ENCODE assay signal across 27 mouse cellular contexts in genomic region chr7:73523183-73523582, GRCm38 (mm10). TPM values are rescaled to one million over a fixed set of nuclear protein-coding genes. Genes with fewer than 3 reads are reported as not detected.
DNase-seq lines count a peak whose midpoint lies in the region; ATAC-seq and TF ChIP-seq lines count a peak whose summit lies in the region.
"Had no signal": no experiment of that assay in that cellular context is flagged by ENCODE, and none has a peak within 500 bp of the region (broad histone marks: within the 10 kb centered on the region; RNA-seq: fewer than 3 reads in every experiment).

No protein-coding gene starts in this region.

- no peak for DNase-seq in gastrocnemius, adult 2 months
- no peak for DNase-seq in gastrocnemius, postnatal 4 days (ENCODE audit: low spot score in 2 of 2)
- peak; percentile 36 for DNase-seq in thymus, adult 2 months
- no peak for DNase-seq in thymus, postnatal 10 days (ENCODE audit: low spot score in 2 of 2)
- DNase-seq in left cerebral cortex, postnatal 25 days (ENCODE audit: low spot score in 2 of 2): no peak
- DNase-seq: adrenal gland, postnatal 10 days; cerebellum, adult 11 months; cerebellum, adult 9-10 months; embryo, embryonic 11 days; gastrocnemius, postnatal 14 days; heart, adult 11 months; heart, postnatal 4 days; kidney, adult 2 months; left cerebral cortex, postnatal 4 days; liver, postnatal 0 days; right cerebral cortex, postnatal 4 days had no signal

- peaks cover 19% of the 10 kb centered on the region for H3K36me3 ChIP-seq in thymus, adult 2 months (ENCODE audit: control insufficient read depth, insufficient read depth, low read length)

- intact Hi-C loops in gastrocnemius, adult 2 months (cut with DNase I): loop anchor here (1.0 kb wide), 1 partner anchor 96 kb away; no protein-coding TSS in a partner anchor
- intact Hi-C loops in left cerebral cortex, postnatal 25 days (cut with DNase I): no loop called here

- H3K4me3 ChIP-seq in gastrocnemius, adult 2 months: no peak overlapping the region
- no peak overlapping the region for H3K4me3 ChIP-seq in thymus, adult 2 months (ENCODE audit: control insufficient read depth, insufficient read depth, low read length)
- H3K4me3 ChIP-seq: embryonic facial prominence, embryonic 12.5 days; hindbrain, embryonic 15.5 days; intestine, embryonic 15.5 days; liver, embryonic 12.5 days; neural tube, embryonic 12.5 days had no signal

- H3K27me3 ChIP-seq in thymus, adult 2 months (ENCODE audit: control insufficient read depth, insufficient read depth, low read length): no peaks in the 10 kb centered on the region
- H3K27me3 ChIP-seq: CH12.LX; embryonic facial prominence, embryonic 12.5 days; hindbrain, embryonic 15.5 days; intestine, embryonic 15.5 days; liver, embryonic 12.5 days; neural tube, embryonic 12.5 days had no signal

- peak; percentile 68 for ATAC-seq in CD4-positive, CD25-positive, alpha-beta regulatory T cell, adult 4 months
- peak; percentile 54 for ATAC-seq in inflammation-experienced regulatory T-cells, adult 6 months
- ATAC-seq in megakaryocyte-erythroid progenitor cell, adult 5-6 weeks (replicated peaks; ENCODE audit: low FRiP score, low TSS enrichment, poor library complexity, severe bottlenecking): no peak
- ATAC-seq: liver, embryonic 12.5 days; liver, postnatal 0 days; midbrain, embryonic 16.5 days had no signal

- H3K4me1 ChIP-seq in thymus, adult 2 months (replicated peaks; ENCODE audit: control insufficient read depth, insufficient read depth, low read length): peaks cover 5% of the 10 kb centered on the region

- WGBS in thymus, adult 2 months: 21% methylated on average over 6 of the region's 6 CpGs

- H3K27ac ChIP-seq in gastrocnemius, adult 2 months: peak overlapping the region; percentile 87
- H3K27ac ChIP-seq in thymus, adult 2 months (ENCODE audit: control insufficient read depth, insufficient read depth, low read length): no peak overlapping the region
- H3K27ac ChIP-seq: intestine, embryonic 15.5 days; kidney, postnatal 0 days; neural tube, embryonic 12.5 days had no signal

- TF ChIP-seq POLR2A in thymus, adult 2 months (IDR thresholded peaks at IDR 0.05; ENCODE audit: control insufficient read depth, extremely low read depth, insufficient read depth, low read length, poor library complexity): no peak

- TF ChIP-seq CTCF in gastrocnemius, adult 2 months (IDR thresholded peaks at IDR 0.05): no peak
- TF ChIP-seq CTCF in thymus, adult 2 months (IDR thresholded peaks at IDR 0.05; ENCODE audit: borderline replicate concordance, control insufficient read depth, extremely low read depth, insufficient read depth, low read length, poor library complexity): no peak

RNA-seq across cellular contexts. Expression of gene Chd2, which starts 18.4 kb away (rescaled TPM):
- total RNA-seq in gastrocnemius, adult 2 months (2021): 10 to 100 TPM; 40.7 to 48.4 TPM
- total RNA-seq in gastrocnemius, postnatal 4 days (2021): 10 to 100 TPM; 54.1 to 72.1 TPM
- 84.9 and 88.1 TPM in 2 replicates for polyA plus RNA-seq in thymus, adult 2 months (2012; rRNA removed)
- polyA plus RNA-seq in CD4-positive, CD25-positive, alpha-beta regulatory T cell, adult 4 months (2017; shearing (Covaris generic)): 100 to 1,000 TPM; 223 to 256 TPM
- polyA plus RNA-seq in inflammation-experienced regulatory T-cells, adult 6 months (2017; shearing (Covaris generic)): 100 to 1,000 TPM; 120 to 258 (median 210) TPM
- total RNA-seq in megakaryocyte-erythroid progenitor cell, adult 5-6 weeks (2014; fragmentation: Nextera tagmentation): 48.8 and 57.3 TPM in 2 replicates
- 101 and 150 TPM in 2 replicates for total RNA-seq in megakaryocyte-erythroid progenitor cell, adult 5-6 weeks (2017)
- total RNA-seq in left cerebral cortex, postnatal 25 days (2021): 10 to 100 TPM; 45.7 to 57.4 TPM
